Mouse (Mus musculus) ES-CJ7 (cell line): ENCODE results near the gene Igfbp5.
A peak's percentile ranks its signal among the peaks of the same experiment; 100 is the strongest.

Experiments used
- DNase-seq: peaks from one replicate; pipeline ENCODE4 v3.0.0; 2011; ENCODE audit warnings: low read depth, low spot score

Igfbp5 gene

GRCm38 (mm10) chr1:72811061-72811460 is 63.6 kb downstream of the Igfbp5 start:
- peak; percentile 77 for DNase-seq

GRCm38 (mm10) chr1:72809951-72810675 is 64.6 kb downstream of the Igfbp5 start:
- no peak for DNase-seq

- DNase-seq, result no peak
Measured at GRCm38 (mm10) chr1:72809304-72809703, 65.4 kb downstream of the Igfbp5 start.
